Mouse (Mus musculus) lung, postnatal 10 days (tissue): ENCODE data around the gene Olfr161.
"Not testable (repeated sequence)": the region's sequence is repeated elsewhere in the genome, so short reads cannot be mapped to it uniquely, and the experiment has no call there.

ENCODE experiments used
- DNase-seq: peaks from one replicate; pipeline ENCODE4 v3.0.0; 2021

Gene Olfr161

GRCm38 (mm10) chr16:3590691-3591090 lies at the start of gene Olfr161:
Gene Olfr161 (plus strand): TSS chr16:3591042.
- DNase-seq: no peak

DNA sequence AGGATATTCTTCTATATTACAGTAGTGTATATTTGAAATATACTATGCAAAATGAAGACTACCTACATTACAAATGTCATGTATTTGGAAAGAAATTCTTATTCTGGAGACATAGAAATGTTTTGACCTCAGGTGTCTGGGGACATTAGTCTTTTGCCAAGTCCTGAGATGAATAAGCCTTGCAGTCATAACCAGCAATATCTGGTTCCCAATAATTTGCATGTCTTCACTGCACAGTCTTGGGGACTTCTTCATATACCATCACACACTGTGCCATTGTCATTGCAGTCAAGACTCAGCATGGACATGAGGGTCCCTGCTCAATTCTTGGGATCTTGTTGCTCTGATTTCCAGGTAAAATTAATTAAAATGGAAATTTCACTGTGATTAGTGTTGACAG lies 27.3 kb upstream of the Olfr161 start:
- DNase-seq: no peak

DNA sequence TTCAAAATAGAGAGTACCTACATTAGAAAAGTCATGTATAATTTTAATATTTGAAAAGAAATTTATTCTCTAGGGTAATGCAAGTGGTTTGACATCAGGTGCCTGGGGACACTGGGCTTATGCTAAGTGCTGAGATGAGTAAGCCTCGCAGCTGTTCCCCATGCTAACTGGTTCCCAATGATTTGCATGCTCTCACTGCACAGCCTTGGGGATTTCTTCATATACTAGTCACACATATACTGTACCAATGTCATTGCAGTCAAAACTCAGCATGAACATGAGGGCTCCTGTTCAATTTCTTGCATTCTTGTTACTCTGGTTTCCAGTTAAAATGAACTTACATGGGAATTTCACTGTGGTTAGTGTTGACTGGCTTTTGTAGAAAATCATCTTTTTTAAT lies 13.2 kb upstream of the Olfr161 start:
- DNase-seq: not testable (repeated sequence)

GRCm38 (mm10) chr16:3578227-3578848 lies 12.5 kb upstream of the Olfr161 start:
- not testable (repeated sequence) for DNase-seq

DNA sequence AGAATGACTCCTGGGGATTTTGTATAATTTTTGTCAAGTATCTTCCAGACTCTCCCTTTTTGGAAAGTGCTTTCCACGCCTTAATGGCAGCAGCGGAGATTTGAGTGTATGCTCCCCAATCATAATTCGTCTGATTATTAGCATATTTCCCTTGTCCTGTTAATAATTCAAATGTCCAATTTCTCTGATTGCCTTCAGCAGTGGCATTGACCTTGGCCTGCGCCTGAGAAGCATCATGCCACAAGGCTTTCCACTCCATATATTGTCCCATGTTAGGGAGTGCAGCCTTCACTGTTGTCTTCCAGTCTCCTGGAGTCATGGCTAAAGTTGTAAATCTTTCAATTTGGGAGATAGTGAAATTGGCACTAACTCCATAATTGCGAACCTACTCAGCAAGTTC lies 40.5 kb downstream of the Olfr161 start:
- DNase-seq: not testable (repeated sequence)

- not testable (repeated sequence) for DNase-seq
Measured at GRCm38 (mm10) chr16:3632572-3633361, 41.9 kb downstream of the Olfr161 start.
